Mouse (Mus musculus) left cerebral cortex, adult 6 months (tissue): ENCODE data around the gene Gm10974. TPM values are rescaled to one million over a fixed set of nuclear protein-coding genes. Genes with fewer than 3 reads are reported as not detected.

ENCODE experiments used
- long read RNA-seq, 2 experiments: library from polyadenylated mRNA; unstranded; transcript quantifications; one replicate each; pipeline ENCODE4 v2.0.0; 2019 to 2020
- polyA plus RNA-seq: library from polyadenylated mRNA; unstranded; fragments of <200 nt; fragmentation: Nextera tagmentation; gene quantifications from 2 replicates; pipeline ENCODE4 v1.2.3, GENCODE M21; 2021

Gm10974 gene
- not detected in 2 replicates for polyA plus RNA-seq
- long read RNA-seq, experiment 1 = 0 reads
- long read RNA-seq, experiment 2 = 0 reads

DNA sequence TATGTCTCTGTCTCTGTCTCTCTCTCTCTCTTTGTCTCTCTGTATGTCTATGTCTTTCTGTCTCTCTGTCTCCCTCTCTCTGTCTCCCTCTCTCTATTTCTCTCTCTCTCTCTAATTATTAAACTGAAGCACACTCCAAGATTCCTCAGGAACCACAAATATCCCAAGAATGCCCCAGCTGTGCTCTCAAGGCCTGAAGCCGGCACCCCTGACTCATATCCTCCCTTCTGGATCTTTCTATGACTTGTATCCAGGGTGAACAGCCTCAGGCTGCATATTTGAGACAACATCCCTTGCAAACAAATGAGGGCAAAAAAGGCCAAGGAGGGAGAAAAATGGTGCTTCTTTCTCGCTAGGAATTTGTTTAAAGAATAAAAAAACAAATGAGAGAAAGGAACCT lies at the start of gene Gm10974:
Gene Gm10974, plus strand, starts transcription at position 2 of the 400 bp plus-strand sequence.

DNA sequence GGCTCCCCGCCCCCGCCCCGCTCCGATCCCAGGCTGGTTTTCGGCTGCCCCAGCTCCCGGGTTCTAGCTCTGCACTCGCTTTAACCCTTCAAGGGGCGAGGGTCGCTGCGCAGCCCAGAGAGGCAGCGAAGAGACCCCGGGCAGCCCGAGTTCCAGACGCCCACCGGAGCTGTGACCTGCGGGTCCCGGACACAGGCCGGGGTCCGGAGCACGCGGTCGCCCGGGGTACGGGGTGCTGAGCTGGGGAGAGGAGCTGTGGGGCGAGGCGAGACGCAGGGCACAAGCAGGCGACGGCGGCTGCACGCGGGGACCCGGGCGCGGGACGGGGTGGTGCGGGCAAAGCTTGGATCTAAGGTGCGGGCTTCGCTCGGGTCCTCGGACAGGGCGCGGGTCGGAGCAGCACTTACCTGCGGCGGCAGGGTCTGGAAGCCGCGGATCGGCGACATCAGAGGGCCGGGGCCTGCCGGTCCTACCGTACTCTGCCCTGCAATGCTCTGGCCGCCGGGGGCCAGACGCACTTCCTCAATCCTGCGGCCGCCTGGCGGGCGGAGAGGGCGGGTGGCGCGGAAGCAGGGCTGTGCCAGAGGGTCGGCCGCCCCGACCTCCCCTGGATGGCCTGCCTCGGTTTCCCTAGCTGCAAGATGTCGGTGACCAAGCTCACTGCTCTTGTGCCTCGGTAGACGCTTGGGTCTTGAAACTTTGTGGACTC lies 22.3 kb downstream of the Gm10974 start, which contains the start of gene Lrrk1:
Gene Lrrk1, minus strand, starts transcription at position 538 of the 709 bp plus-strand sequence.

DNA sequence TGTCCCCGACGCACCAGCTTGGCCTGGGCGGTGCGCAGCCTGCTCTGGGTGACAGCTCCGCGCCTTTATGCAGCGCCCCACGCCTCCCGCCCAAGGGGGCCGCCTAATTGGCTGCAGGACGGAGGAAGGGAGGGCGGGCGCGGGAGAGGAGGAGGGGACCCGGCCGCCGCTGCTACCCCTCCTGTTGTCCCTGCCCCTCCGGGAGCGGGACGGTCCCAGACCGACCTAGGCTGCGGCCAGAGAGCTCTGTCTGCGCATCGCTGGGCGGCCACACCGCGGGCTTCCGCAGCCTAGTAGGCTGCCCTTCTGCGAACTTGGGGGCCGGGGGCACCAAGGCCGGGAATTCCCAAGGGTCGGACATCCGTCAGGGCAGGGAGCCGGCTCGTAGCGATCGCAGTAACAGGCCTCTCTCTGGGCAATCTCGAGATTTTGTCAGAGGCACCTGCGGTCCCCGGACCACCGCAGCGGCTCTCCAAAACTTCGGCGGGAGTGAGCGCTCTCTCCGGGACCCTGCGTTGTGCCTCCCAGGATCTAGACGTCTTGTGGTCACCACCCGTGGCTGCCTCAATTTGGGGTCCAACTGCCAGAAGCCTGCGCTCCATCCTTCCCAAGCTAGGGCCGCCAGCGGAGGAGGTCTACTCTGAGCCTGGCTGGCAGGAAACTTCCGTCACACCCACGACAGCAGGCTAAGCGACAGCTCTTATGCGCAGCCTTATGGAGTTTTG lies 61.9 kb downstream of the Gm10974 start, which contains the start of gene Aldh1a3:
Gene Aldh1a3, minus strand, starts transcription at position 81 of the 725 bp plus-strand sequence.

Other genes with a start within 250 kb of the Gm10974 start
- 0.50 and 0.54 TPM in 2 replicates for gene Lrrk1, start 22.4 kb downstream of the Gm10974 start, polyA plus RNA-seq
- gene Aldh1a3, start 61.6 kb downstream of the Gm10974 start, polyA plus RNA-seq = 1.4 and 1.7 TPM in 2 replicates